Mouse (Mus musculus) erythroblast, embryonic 14.5 days (primary cell): ENCODE results near the gene Golt1b.

Experiments used
- GATA1 ChIP-seq: IDR thresholded peaks from 2 replicates; pipeline ENCODE4 v1.6.1; 2012; ENCODE audit warnings: low read length, inconsistent platforms, mixed read lengths
- TAL1 ChIP-seq: IDR thresholded peaks from 3 replicates; pipeline ENCODE4 v1.6.1; 2012; ENCODE audit warnings: low read length, inconsistent platforms, mixed read lengths

DNA sequence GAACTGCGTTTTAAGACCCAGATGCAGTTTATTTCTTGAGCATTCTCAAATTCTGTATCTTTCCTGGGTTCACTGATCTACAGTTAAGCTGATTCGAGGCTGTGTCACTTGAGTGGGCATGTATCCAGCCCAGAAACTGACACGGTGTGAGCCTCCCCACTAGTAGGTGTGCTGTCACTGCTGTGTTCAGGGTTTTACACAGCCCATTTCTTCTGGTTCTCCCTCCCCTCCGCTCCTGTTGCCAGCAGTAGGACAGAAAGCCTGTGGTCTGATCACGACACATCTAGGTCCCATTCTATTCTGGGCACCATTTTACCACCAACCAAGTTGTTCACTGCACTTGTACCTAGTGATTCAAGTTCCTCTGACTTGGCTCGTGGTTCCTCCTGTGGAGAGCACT lies 8.7 kb downstream of the Golt1b start:
- TF ChIP-seq GATA1 (no peak), TAL1 (no peak)
